Mouse (Mus musculus): ENCODE results near the gene Pctp.

DNA sequence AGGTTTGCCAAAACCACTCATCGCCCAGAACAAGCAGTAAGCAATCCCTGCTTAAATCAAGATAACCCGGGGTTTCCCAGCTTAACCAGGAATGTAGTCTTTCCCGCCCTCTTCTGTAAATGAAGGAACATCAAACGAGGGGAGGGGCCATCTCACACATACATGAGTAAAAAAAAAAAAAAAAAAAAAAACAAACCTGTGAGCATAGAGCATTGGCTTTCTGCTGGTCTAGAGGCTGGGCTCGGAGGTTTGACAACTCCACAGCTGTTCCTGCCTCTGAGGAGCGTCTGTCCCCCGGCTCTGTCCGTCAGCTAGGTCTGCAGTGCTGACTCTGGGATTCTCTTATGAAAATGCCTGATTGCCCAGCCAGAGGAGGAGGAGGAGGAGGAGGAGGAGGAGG lies 30.1 kb upstream of the Pctp start:
- no peak for TF ChIP-seq CTCF (conservative IDR thresholded peaks at IDR 0.05; ENCODE audit: insufficient read depth, insufficient read length, low read depth, low read length)
- no peak for TF ChIP-seq POLR2A (IDR thresholded peaks at IDR 0.05; ENCODE audit: low read depth, low read length)
